Mouse (Mus musculus): ENCODE measurements at regions not wholly inside any gene's neighbourhood (a gene's known extent, or its start where the extent isn't known, plus 50 kb on each side); places are given as distances from the start of the nearest gene placed in this dataset.

- DNase-seq (ENCODE audit: low spot score) = no peak
Measured at GRCm38 (mm10) chr17:48789846-48790245, 142.3 kb upstream of the Lrfn2 start.

DNA sequence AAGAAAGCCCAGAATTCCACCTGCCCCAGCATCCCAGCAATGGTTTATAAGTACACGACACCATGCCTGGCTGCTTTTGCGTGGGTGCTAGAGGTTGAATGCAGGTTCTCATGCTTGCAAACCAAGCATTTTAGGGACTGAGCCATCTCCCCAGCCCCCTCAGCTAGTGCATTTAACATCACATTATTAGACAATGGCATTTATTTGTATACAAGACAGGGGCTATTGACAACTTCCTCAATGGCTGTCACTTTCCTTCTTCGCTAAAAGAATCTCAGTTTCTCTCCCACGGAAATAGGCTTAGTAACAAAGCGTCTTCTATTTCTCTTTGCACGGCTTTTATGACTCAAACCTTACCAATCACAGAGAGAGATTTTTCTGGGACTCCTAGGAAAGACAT is 141.7 kb upstream of the Lrfn2 start:
- no peak for DNase-seq (ENCODE audit: low spot score)

GRCm38 (mm10) chr17:48792954-48793353 is 139.2 kb upstream of the Lrfn2 start:
- no peak for DNase-seq (ENCODE audit: low spot score)

- no peak for DNase-seq (ENCODE audit: low spot score)
Measured at GRCm38 (mm10) chr17:48795773-48796172, 136.4 kb upstream of the Lrfn2 start.

DNA sequence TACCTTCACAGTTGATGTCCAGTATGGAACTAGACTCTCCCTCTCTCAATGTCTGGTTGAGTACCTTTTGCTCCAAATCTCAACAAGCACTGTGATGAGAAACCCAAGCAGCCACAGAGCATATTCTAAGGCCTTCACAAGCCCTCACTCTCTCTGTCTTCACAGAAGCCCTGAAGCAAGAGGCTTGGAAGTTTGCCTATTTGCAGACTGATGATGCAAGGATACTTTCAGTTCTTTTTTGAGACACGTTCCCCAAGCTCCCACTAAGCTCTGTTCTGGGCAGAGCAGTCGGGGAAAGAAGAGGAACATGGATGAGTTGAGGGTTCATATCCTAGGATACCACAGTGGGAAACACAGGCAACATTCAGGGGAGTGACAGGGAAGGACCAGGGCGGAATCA is 134.0 kb upstream of the Lrfn2 start:
- DNase-seq (ENCODE audit: low spot score) = no peak

- no peak for DNase-seq (ENCODE audit: low spot score)
Measured at GRCm38 (mm10) chr17:48802673-48803072, 129.5 kb upstream of the Lrfn2 start.

DNA sequence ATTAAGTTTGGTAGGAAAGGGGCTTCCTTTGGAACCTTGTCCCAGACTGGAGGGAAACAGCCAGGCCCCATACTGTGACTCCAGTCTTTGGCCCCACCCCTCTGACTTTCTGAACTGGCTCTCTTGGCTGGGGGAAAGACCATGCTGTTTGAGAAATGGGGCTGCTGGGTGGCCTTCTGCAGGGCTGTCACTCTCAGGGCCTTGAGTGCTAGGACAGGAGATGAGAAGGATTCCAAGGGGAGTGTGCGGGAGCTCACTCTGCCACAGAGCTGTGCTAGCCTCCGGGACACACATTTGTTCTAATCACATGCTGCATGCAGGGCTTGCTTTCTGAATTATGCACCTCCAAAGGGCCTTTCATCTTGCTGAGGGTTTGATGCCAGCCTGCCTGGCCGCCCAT is 124.3 kb upstream of the Lrfn2 start:
- DNase-seq (ENCODE audit: low spot score) = no peak

DNA sequence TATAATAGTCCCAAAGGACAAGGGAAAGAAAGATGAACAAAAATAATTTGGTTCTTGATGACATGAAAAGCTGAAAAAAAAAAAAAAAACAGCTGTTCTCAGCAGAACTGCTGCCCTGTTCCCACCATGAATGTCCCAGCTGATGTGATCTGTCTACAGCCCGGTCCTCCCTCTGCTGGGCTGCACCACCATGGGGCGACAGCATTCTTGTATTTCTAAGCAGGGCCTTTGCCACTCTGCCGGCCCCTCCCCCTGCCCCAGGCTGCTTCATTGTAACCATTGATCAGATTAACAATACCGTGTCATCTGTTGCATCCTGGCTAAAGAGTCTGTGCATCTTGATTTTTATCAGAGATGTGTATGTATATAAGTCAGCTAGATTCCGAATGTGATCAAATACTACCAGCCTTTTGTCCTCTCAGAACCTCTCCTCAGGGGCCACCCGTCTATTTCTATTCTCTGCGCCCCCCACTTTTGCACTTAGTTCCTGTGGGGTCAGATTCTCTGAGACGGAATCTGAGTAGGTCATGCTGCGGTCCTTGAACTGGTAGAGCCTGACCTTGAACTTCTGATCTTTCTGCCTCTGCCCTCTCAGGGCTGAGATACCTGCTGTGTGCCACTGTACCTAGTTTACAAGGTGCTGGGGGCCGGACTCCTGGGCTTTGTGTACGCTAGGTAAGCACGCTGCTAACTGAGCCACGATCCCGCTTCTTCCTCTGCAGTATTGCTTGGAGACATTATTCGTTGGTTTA is 117.2 kb upstream of the Lrfn2 start:
- no peak for DNase-seq (ENCODE audit: low spot score)

GRCm38 (mm10) chr17:48816588-48817324 is 115.4 kb upstream of the Lrfn2 start:
- no peak for DNase-seq (ENCODE audit: low spot score)

DNA sequence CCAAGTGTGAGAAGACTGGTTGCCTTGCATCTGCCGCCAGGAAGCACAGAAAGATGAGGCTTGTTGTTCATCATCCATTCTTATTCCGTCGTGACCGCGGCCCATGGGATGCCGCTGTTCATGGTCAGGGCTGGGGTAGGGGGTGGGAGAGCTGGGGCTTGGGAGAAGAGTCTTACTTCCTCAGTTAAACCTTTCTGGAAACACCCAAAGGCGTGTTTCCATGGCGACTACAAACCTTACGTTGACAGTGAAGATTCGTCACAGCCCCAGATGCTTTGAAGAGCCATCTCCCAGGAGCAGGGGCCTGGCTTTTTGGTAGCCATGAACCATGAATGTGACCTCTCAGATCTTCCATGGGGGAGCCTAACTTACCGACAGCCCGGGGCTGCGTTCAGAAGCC is 114.6 kb upstream of the Lrfn2 start:
- DNase-seq (ENCODE audit: low spot score) = no peak

GRCm38 (mm10) chr17:48819703-48820102 is 112.5 kb upstream of the Lrfn2 start:
- DNase-seq (ENCODE audit: low spot score) = no peak

DNA sequence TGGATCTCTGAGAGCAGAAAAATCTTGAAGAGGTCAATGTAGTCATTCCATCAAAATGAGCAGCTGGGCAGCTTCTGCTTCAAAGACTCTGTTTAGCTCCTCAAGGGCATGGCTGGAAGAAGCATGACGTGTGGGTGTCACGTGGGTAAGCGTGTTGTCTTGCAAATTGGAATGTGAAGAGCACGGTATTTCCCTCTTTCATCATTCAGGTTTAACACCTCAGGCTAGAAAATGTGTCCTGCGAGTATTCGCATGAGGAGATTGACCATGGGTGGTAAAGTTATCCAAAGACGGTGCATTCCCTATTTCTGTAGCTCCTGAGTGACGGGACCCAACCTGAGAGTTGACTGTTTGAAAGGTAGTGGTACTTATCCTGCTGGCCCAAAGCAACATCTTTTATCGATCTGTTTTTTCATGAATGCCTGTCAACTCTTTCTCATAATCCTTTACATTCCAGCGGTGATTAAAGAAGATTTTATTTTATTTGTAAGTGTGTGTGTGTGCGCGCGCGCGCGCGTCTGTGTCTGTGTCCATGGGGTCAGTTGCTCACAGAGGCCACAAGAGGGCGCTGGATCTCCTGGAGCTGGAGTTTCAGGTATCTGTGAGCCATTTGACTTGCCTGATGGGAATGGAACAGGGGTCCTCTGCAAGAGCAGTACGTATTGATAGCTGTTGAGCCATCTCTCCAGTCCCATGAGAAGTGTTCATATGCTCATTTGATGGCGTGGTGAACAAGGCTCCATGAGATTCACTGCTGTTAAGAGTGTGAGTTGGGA is 109.9 kb upstream of the Lrfn2 start:
- no peak for DNase-seq (ENCODE audit: low spot score)

DNA sequence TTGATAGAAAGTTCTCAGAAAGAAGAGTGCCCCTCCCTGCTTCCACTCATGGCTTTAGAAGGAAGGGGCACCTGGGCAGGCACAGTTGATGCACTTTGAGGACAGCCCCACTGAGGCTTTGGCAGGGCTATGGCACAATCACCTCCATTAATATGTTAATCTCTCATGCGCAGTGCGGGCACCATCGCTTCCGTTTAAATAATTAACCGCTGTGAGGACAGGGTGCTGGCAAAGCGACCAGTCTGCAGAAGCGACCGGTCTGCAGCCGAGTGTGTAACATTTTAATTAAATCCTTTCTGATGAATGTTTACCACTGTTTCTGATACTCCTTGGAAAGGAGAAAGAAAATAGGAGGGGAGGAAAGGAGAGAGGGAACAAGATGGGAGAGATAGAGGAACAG is 108.3 kb upstream of the Lrfn2 start:
- no peak for DNase-seq (ENCODE audit: low spot score)

DNA sequence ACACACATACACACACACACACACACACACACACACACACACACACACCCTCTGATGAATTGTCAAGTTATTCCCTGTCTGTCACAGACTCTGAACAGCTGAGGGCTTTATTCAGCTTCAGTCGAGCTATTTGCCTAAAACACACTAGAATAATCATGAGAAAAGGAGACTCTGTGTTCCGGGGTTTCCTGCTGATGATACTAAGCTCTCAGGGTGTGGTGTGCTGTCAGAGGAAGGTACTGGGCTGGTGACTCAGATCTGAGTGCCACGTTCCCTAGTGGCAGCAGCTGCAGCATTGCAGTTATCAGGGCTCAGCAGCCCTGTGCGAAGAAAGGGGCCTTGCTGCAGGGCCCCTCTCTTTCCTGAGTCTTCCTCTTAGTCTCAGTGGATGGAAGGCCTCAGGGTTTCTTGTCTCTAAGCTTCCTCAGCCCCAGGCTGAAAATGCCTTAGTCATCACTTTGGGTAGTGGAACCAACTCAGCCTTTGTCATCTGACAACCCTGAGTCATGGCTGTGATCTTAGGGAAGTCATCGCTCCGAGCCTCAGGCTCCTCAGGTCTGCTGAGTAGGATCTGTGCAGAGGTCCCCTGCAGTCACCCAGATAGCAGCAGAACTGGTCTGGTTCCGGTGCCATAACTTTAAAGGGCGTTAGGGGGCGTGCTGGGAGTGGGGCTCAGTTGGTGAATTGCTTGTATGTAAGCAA is 106.8 kb upstream of the Lrfn2 start:
- no peak for DNase-seq (ENCODE audit: low spot score)

- DNase-seq (ENCODE audit: low spot score) = no peak
Measured at GRCm38 (mm10) chr17:48838297-48838979, 93.7 kb upstream of the Lrfn2 start.

DNA sequence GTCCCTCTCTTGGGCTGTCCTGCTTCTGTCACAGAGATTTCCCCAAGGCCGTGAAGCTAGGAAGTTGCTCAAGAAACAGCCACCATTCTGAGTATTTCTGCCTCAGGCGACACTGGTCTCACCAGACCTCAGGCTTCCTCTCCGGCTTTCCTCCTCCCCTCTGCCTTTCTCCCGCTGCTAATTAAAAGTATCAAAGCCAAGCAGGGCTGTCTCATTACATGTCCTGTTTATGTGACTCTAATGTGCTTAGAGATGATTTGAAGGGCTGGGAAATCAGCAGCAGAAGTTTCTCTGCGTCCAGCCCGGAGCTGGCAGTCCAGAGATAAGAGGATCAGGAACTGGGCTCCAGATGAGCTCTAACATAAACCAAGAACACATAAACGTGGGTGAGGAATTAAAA is 84.3 kb upstream of the Lrfn2 start:
- no peak for DNase-seq (ENCODE audit: low spot score)

DNA sequence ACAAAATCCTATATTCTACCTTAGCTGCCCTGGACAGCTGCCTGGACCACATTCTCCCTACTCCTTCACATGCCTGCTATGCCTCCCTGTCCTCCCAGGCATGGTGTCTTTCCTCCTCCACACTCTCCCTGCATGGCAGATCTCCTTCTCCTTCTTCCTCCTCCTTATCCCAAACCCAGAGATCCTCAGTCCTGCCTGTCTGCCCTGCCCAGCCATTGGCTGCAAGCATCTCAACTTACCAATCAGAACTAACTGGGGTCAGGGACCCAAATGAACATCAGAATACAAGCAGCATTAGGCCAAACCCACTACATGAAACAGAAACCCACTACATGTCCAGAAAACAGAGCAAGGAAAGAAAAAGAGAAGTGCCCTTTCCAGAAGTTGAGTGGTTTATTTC is 81.3 kb upstream of the Lrfn2 start:
- no peak for DNase-seq (ENCODE audit: low spot score)

DNA sequence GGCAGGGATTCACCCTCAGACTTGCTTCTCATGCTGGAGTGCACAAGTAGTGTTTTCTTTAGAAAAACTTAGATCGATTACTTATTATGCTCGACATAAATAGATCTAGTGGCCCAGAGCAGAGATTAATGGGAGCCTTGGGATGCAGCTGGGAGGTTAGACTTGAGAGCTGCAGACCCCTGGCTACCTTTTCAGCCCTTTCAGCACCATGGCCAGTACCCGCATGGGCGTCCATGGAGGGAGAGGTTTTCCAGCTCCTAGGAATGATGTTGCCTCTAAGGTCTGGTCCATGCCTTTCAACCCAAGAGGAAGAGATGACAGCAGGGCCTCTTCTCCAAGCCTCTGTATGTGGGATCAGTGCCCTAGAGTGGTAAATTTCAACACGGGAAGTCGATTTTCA is 73.3 kb upstream of the Lrfn2 start:
- DNase-seq (ENCODE audit: low spot score) = no peak

DNA sequence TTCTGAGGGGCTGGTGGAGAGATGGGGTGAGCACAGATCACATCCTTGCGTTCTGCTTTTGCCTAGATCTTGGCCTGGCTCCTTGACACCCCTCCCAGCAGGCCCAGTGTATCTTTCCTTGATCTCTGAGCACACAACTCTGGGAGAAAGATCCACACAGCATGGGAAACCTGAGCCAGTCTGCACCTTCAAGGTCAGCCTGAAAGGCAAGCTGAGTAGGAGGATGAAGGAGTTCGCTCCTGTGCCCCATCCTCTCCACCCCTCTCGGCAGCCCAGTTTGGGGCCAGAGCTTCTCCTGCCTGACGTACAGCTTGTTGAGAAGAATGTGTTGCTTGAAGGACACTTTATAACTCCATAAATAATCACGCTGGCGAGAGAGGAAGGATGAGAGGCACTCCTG is 61.7 kb upstream of the Lrfn2 start:
- DNase-seq (ENCODE audit: low spot score) = no peak

DNA sequence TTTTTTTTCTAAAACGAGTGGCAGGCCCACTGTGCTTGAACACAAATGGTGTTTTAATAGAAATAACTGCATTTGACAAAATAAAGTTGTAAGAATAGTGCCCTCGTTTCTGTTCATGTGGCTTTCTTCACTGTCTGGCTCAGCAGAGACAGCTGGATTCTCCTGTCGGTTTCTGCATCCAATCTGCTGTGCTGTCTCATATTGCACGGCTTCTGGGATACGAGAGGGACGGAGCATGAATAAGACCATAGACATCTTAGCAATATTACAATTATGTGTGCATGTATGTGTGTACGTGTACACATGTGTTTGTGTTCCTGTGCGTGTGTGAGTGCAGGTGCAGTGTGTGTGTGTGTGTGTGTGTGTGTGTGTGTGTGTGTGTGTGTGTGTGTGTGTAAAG is 54.7 kb upstream of the Lrfn2 start:
- no peak for DNase-seq (ENCODE audit: low spot score)

DNA sequence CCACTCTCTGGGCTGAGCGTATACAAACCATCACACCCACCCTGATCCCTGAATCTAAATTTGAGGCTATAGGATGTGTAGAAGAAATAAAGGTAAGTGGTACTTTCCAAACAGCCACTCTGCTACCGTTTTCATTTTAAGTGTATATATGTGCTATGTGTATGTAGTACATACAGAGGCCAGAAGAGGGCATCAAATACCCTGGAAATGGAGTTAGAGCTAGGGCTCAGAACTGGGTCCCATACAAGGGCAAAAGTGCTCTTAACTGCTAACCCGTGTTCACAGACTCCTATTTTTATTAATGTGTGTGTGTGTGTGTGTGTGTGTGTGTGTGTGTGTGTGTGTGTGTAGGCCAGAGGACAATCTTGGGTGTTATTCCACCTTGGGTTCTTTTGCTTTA is 51.6 kb upstream of the Lrfn2 start:
- DNase-seq (ENCODE audit: low spot score) = no peak

DNA sequence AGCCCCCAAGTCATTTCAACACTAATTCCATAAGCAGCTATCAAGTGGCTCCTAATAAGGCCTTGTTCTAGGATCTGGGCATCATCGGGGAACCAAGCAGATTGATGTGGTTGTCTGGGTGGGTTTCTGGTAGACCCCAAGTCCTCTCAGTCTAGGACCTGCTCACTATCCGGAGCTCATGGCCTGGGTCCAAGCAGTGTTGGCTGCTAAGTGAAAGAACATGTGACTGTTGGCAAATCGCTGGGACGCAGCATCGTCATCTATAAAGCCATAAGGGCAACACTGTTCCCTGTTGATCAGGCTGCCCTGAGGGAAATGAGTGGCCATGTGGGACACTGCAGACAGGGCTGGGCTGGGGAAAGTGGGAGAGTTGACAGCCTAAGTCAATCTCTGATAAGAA is 50.2 kb upstream of the Lrfn2 start:
- DNase-seq (ENCODE audit: low spot score) = no peak
